ENCODE assay signal across 8 mouse cellular contexts in the genomic region with DNA sequence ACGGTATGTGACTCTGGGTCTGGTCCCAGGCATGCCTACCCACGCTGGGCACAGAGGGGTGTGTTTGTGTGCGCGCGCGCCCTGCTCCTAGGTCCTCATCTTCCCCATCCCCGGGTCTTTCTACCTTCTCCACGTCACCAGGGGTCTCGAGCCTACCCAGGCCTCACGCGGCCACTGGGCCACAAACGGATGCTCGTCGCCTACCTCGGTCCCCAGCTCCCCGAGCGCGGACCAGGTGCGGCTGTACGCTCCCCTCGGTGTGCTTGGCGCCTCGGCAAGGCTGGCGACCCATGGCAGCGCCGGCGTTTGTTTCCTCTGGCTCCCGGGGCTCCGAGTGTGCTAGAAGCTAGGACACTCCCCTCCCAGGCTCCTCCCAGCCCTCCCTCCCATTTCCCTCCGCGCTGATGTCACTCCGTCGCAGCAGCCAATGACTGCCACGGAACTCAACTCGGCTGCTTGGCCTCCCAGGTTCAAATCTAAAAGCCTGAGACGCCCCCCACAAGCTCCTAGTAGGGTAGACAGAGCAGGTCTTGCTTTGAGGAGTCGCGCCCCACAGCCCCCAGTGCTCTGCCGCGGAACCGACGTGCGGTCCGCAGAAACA. TPM values are rescaled to one million over a fixed set of nuclear protein-coding genes. Genes with fewer than 3 reads are reported as not detected.
DNase-seq lines count a peak whose midpoint lies in the region; ATAC-seq and TF ChIP-seq lines count a peak whose summit lies in the region.

A gene (minus strand): TSS at position 398 of the 601 bp plus-strand sequence.

- H3K27ac ChIP-seq in forebrain, embryonic 15.5 days (replicated peaks), result peak within 1 kb of the TSS; percentile 97
- H3K27ac ChIP-seq in neural tube, embryonic 14.5 days (ENCODE audit: low read depth, low read length), result peak within 1 kb of the TSS; percentile 91
- H3K27ac ChIP-seq in testis, adult 2 months (ENCODE audit: control insufficient read depth, insufficient read depth, low read depth, low read length), result peak within 1 kb of the TSS; percentile 99

- WGBS in forebrain, embryonic 15.5 days, result under 1% methylated on average over 44 of the region's 44 CpGs
- WGBS in neural tube, embryonic 14.5 days, result under 1% methylated on average over 44 of the region's 44 CpGs

- peak within 1 kb of the TSS; percentile 77 for H3K4me3 ChIP-seq in G1E (ENCODE audit: low read depth, low read length)
- H3K4me3 ChIP-seq in forebrain, embryonic 15.5 days, result peak within 1 kb of the TSS; percentile 78
- H3K4me3 ChIP-seq in neural tube, embryonic 14.5 days (ENCODE audit: low read depth, low read length), result peak within 1 kb of the TSS; percentile 87
- peak within 1 kb of the TSS; percentile 94 for H3K4me3 ChIP-seq in testis, adult 2 months (ENCODE audit: control insufficient read depth, low read depth, low read length)

- H3K9ac ChIP-seq in forebrain, embryonic 15.5 days (replicated peaks), result peak within 1 kb of the TSS; percentile 98
- peak within 1 kb of the TSS; percentile 87 for H3K9ac ChIP-seq in neural tube, embryonic 14.5 days (replicated peaks; ENCODE audit: low read depth, low read length)

- intact Hi-C loops in heart, postnatal 14 days (cut with DNase I), result loop anchor here (1.0 to 2.0 kb wide), 3 partner anchors 27 to 56 kb away; no protein-coding TSS in a partner anchor

- peak within 1 kb of the TSS; percentile 81 for H3K4me2 ChIP-seq in forebrain, embryonic 15.5 days (replicated peaks)
- H3K4me2 ChIP-seq in neural tube, embryonic 14.5 days (ENCODE audit: low read depth, low read length), result peak within 1 kb of the TSS; percentile 48

- peaks cover 28% of the 10 kb centered on the region for H3K36me3 ChIP-seq in G1E (replicated peaks)
- no peaks in the 10 kb centered on the region for H3K36me3 ChIP-seq in forebrain, embryonic 15.5 days
- no peaks in the 10 kb centered on the region for H3K36me3 ChIP-seq in neural tube, embryonic 14.5 days (ENCODE audit: control insufficient read depth, insufficient read depth, low read length)
- H3K36me3 ChIP-seq in testis, adult 2 months (ENCODE audit: control insufficient read depth, insufficient read depth, low read length), result no peaks in the 10 kb centered on the region

- peak; percentile 93 for TF ChIP-seq POLR2A in testis, adult 2 months (IDR thresholded peaks at IDR 0.05; ENCODE audit: control insufficient read depth, low read depth, low read length)

- no peaks in the 10 kb centered on the region for H3K9me3 ChIP-seq in G1E (replicated peaks)
- H3K9me3 ChIP-seq in forebrain, embryonic 15.5 days, result no peaks in the 10 kb centered on the region
- H3K9me3 ChIP-seq in neural tube, embryonic 14.5 days (ENCODE audit: control insufficient read depth, low read length), result no peaks in the 10 kb centered on the region

- DNase-seq in G1E (ENCODE audit: low spot score), result peak; percentile 91
- peak; percentile 44 for DNase-seq in cerebellum, adult 11-12 months
- DNase-seq in heart, postnatal 14 days, result peak; percentile 84
- peak; percentile 79 for DNase-seq in layer of hippocampus, adult 11-12 months (ENCODE audit: low spot score)
- peak; percentile 87 to 90 for DNase-seq in lung, adult 18-20 months

- H3K27me3 ChIP-seq in G1E (ENCODE audit: insufficient read depth, low read length), result no peaks in the 10 kb centered on the region
- H3K27me3 ChIP-seq in forebrain, embryonic 15.5 days, result no peaks in the 10 kb centered on the region
- no peaks in the 10 kb centered on the region for H3K27me3 ChIP-seq in neural tube, embryonic 14.5 days (ENCODE audit: control insufficient read depth, insufficient read depth, low read length)
- no peaks in the 10 kb centered on the region for H3K27me3 ChIP-seq in testis, adult 2 months (ENCODE audit: control insufficient read depth, insufficient read depth, low read length)

- peak; percentile 70 for ATAC-seq in G1E (ENCODE audit: extremely low read depth, insufficient number of reproducible peaks, low FRiP score, poor library complexity, severe bottlenecking)
- peak; percentile 90 for ATAC-seq in forebrain, embryonic 15.5 days (replicated peaks)
- ATAC-seq in neural tube, embryonic 14.5 days (ENCODE audit: low read depth), result peak; percentile 87

- no peak for TF ChIP-seq CTCF in G1E (IDR thresholded peaks at IDR 0.05; ENCODE audit: low read depth, low read length)
- no peak for TF ChIP-seq CTCF in testis, adult 2 months (IDR thresholded peaks at IDR 0.05; ENCODE audit: control insufficient read depth, insufficient read depth, insufficient replicate concordance, low read depth, low read length)

- peaks cover 49% of the 10 kb centered on the region for H3K4me1 ChIP-seq in G1E (ENCODE audit: insufficient read depth, low read depth, low read length)
- peaks cover 43% of the 10 kb centered on the region for H3K4me1 ChIP-seq in forebrain, embryonic 15.5 days
- H3K4me1 ChIP-seq in neural tube, embryonic 14.5 days (ENCODE audit: control insufficient read depth, insufficient read depth, low read length), result peaks cover 30% of the 10 kb centered on the region
- peaks cover 33% of the 10 kb centered on the region for H3K4me1 ChIP-seq in testis, adult 2 months (ENCODE audit: control insufficient read depth, insufficient read depth, low read length)

RNA-seq across cellular contexts. Expression of the gene that starts here (rescaled TPM):
- 11.6 and 38.6 TPM in 2 replicates for total RNA-seq in G1E (2014; fragmentation: Nextera tagmentation)
- total RNA-seq in G1E (2017), result 10.6 and 10.8 TPM in 2 replicates
- 20.2 and 22.8 TPM in 2 replicates for polyA plus RNA-seq in G1E (2012)
- polyA plus RNA-seq in forebrain, embryonic 15.5 days (2015; fragmentation: Nextera tagmentation; extraction: Ambion mirVana), result 91.5 and 97.2 TPM in 2 replicates
- total RNA-seq in heart, postnatal 14 days (2021), result 10 to 100 TPM; 30.9 to 33.4 TPM
- polyA plus RNA-seq in neural tube, embryonic 14.5 days (2014; fragmentation: Nextera tagmentation; extraction: Ambion mirVana), result 37.0 and 41.4 TPM in 2 replicates
- 27.4 and 29.4 TPM in 2 replicates for polyA plus RNA-seq in testis, adult 2 months (2012; rRNA removed)

Comparison
In these comparisons a context has a peak if more than half of its experiments do, and no peak if none do; other contexts are left out.
1. Peak in every context shown above with its lines: DNase-seq, ATAC-seq, H3K4me3 ChIP-seq and H3K27ac ChIP-seq.